Comparison of ENCODE assay signal across 18 mouse cellular contexts in genomic region chr16:56378356-56378755, GRCm38 (mm10).
"Had no signal": no experiment of that assay in that cellular context is flagged by ENCODE, and none has a peak within 500 bp of the region (broad histone marks: within the 10 kb centered on the region; RNA-seq: fewer than 3 reads in every experiment).

No protein-coding gene starts in this region.

- H3K36me3 ChIP-seq: midbrain, embryonic 10.5 days; midbrain, embryonic 12.5 days; neural tube, embryonic 13.5 days; neural tube, embryonic 15.5 days had no signal

- H3K27ac ChIP-seq: midbrain, embryonic 10.5 days; midbrain, embryonic 12.5 days; neural tube, embryonic 13.5 days; neural tube, embryonic 15.5 days had no signal

- H3K9ac ChIP-seq: lung, embryonic 14.5 days; midbrain, embryonic 12.5 days; neural tube, embryonic 13.5 days; neural tube, embryonic 15.5 days had no signal

- H3K27me3 ChIP-seq: midbrain, embryonic 12.5 days; neural tube, embryonic 13.5 days; neural tube, embryonic 15.5 days had no signal

- DNase-seq: lung, adult 18-20 months; lung, embryonic 14.5 days; lung, postnatal 10 days; lung, postnatal 4 days; midbrain, embryonic 14.5 days; retina, postnatal 1 day; right cerebral cortex, adult 18-20 months; right cerebral cortex, postnatal 25 days; right cerebral cortex, postnatal 4 days; spleen, adult 18-20 months; thymus, adult 18-20 months; thymus, postnatal 14 days; thymus, postnatal 36 days had no signal

- H3K4me1 ChIP-seq: midbrain, embryonic 10.5 days; midbrain, embryonic 12.5 days; neural tube, embryonic 13.5 days; neural tube, embryonic 15.5 days had no signal

- H3K4me2 ChIP-seq: lung, embryonic 14.5 days; midbrain, embryonic 12.5 days; neural tube, embryonic 13.5 days; neural tube, embryonic 15.5 days had no signal

- H3K9me3 ChIP-seq: midbrain, embryonic 10.5 days; midbrain, embryonic 12.5 days; neural tube, embryonic 13.5 days; neural tube, embryonic 15.5 days had no signal

- H3K4me3 ChIP-seq: midbrain, embryonic 10.5 days; midbrain, embryonic 12.5 days; myocyte; neural tube, embryonic 13.5 days; neural tube, embryonic 15.5 days had no signal
